Mouse (Mus musculus): ENCODE results near the gene Fpr3.

Gene Fpr3

GRCm38 (mm10) chr17:17887774-17888248, at the start of gene Fpr3, which contains the start of gene Fpr2:
Gene Fpr3 (plus strand): TSS chr17:17887852.
Gene Fpr2 (plus strand): TSS chr17:17887824.
- in situ Hi-C loops (cut with MboI, MseI): no loop called here

GRCm38 (mm10) chr17:17837919-17838701, 49.5 kb upstream of the Fpr3 start:
- in situ Hi-C loops (cut with MboI, MseI): no loop called here

- in situ Hi-C loops (cut with MboI, MseI): no loop called here
These were observed 48.4 kb upstream of the Fpr3 start for GRCm38 (mm10) chr17:17839276-17839675.

- in situ Hi-C loops (cut with MboI, MseI): loop anchor here (5.0 kb wide), 1 partner anchor 73 kb away; no protein-coding TSS in a partner anchor
These were observed 46.9 kb upstream of the Fpr3 start for GRCm38 (mm10) chr17:17840796-17841195.

GRCm38 (mm10) chr17:17843534-17844261, 44.0 kb upstream of the Fpr3 start:
- in situ Hi-C loops (cut with MboI, MseI): loop anchor here (5.0 kb wide), 1 partner anchor 76 kb away; no protein-coding TSS in a partner anchor

- in situ Hi-C loops (cut with MboI, MseI): loop anchor here (5.0 kb wide), 1 partner anchor 77 kb away; no protein-coding TSS in a partner anchor
These were observed 43.0 kb upstream of the Fpr3 start for GRCm38 (mm10) chr17:17844606-17845005.

GRCm38 (mm10) chr17:17845187-17846027, 42.2 kb upstream of the Fpr3 start:
- in situ Hi-C loops (cut with MboI, MseI): no loop called here

- in situ Hi-C loops (cut with MboI, MseI): no loop called here
These were observed 38.7 kb upstream of the Fpr3 start for GRCm38 (mm10) chr17:17848988-17849387.

GRCm38 (mm10) chr17:17849906-17850712, 37.5 kb upstream of the Fpr3 start:
- in situ Hi-C loops (cut with MboI, MseI): no loop called here

GRCm38 (mm10) chr17:17855064-17855838, 32.4 kb upstream of the Fpr3 start, which contains the start of gene Has1:
Gene Has1 (minus strand): TSS chr17:17855205.
- in situ Hi-C loops (cut with MboI, MseI): no loop called here

GRCm38 (mm10) chr17:17856612-17857011, 31.0 kb upstream of the Fpr3 start:
- in situ Hi-C loops (cut with MboI, MseI): no loop called here

GRCm38 (mm10) chr17:17857446-17857845, 30.2 kb upstream of the Fpr3 start:
- in situ Hi-C loops (cut with MboI, MseI): no loop called here

GRCm38 (mm10) chr17:17860110-17860509, 27.5 kb upstream of the Fpr3 start:
- in situ Hi-C loops (cut with MboI, MseI): no loop called here

GRCm38 (mm10) chr17:17862360-17862759, 25.3 kb upstream of the Fpr3 start:
- in situ Hi-C loops (cut with MboI, MseI): no loop called here

- in situ Hi-C loops (cut with MboI, MseI): no loop called here
These were observed 22.5 kb upstream of the Fpr3 start for GRCm38 (mm10) chr17:17865168-17865567.

- in situ Hi-C loops (cut with MboI, MseI): no loop called here
These were observed 20.7 kb upstream of the Fpr3 start for GRCm38 (mm10) chr17:17866801-17867469.

- in situ Hi-C loops (cut with MboI, MseI): no loop called here
These were observed 16.6 kb upstream of the Fpr3 start for GRCm38 (mm10) chr17:17870892-17871550.

- in situ Hi-C loops (cut with MboI, MseI): no loop called here
These were observed 16.0 kb upstream of the Fpr3 start for GRCm38 (mm10) chr17:17871697-17872096.

- in situ Hi-C loops (cut with MboI, MseI): no loop called here
These were observed 8.3 kb upstream of the Fpr3 start for GRCm38 (mm10) chr17:17879347-17879746.

Measured in regulatory T cell (primary cell).